Mouse (Mus musculus) kidney, embryonic 15.5 days (tissue): ENCODE results near the gene Fzr1. TPM values are rescaled to one million over a fixed set of nuclear protein-coding genes. Genes with fewer than 3 reads are reported as not detected.

Experiments used
- ATAC-seq: fragments of 200-750 bp; cut with Nextera tagmentation; replicated peaks from 2 replicates; pipeline ENCODE4 v1.8.0; 2017; ENCODE audit warnings: moderate TSS enrichment; ENCODE audit not compliant: low FRiP score
- H3K27ac ChIP-seq: fragments of 300-500 bp; sonication (generic); 2 replicates; pipeline ENCODE4 v1.5.1; 2015; ENCODE audit warnings: mild to moderate bottlenecking, inconsistent platforms
- H3K27me3 ChIP-seq: fragments of 300-500 bp; sonication (generic); 2 replicates; pipeline ENCODE4 v1.6.1; 2015; ENCODE audit warnings: inconsistent platforms
- H3K36me3 ChIP-seq: fragments of 300-500 bp; sonication (generic); 2 replicates; pipeline ENCODE4 v1.6.1; 2015; ENCODE audit warnings: inconsistent platforms
- H3K4me1 ChIP-seq: fragments of 300-500 bp; sonication (generic); 2 replicates; pipeline ENCODE4 v1.6.1; 2015; ENCODE audit warnings: inconsistent platforms
- H3K4me2 ChIP-seq: fragments of 300-500 bp; sonication (generic); 2 replicates; pipeline ENCODE4 v1.6.1; 2015; ENCODE audit warnings: moderate library complexity, mild to moderate bottlenecking, inconsistent platforms
- H3K4me3 ChIP-seq: fragments of 300-500 bp; sonication (generic); replicated peaks from 2 replicates; pipeline ENCODE4 v1.5.1; 2015; ENCODE audit warnings: mild to moderate bottlenecking, inconsistent platforms
- H3K9ac ChIP-seq: fragments of 300-500 bp; sonication (generic); 2 replicates; pipeline ENCODE4 v1.6.1; 2015; ENCODE audit warnings: mild to moderate bottlenecking, inconsistent platforms
- H3K9me3 ChIP-seq: fragments of 300-500 bp; sonication (generic); replicated peaks from 2 replicates; pipeline ENCODE4 v1.6.1; 2016; ENCODE audit warnings: inconsistent platforms
- WGBS: fragments of 180-500 bp; shearing (Covaris S2); methylation state at CpG from one replicate; pipeline ENCODE4 v1.1.7; 2015; ENCODE audit warnings: mixed read lengths; 5-methylcytosine and 5-hydroxymethylcytosine counted together
- polyA plus RNA-seq: library from polyadenylated mRNA; unstranded; fragments of >200 nt; fragmentation: Nextera tagmentation; extraction: Ambion mirVana; gene quantifications from 2 replicates; pipeline ENCODE4 v1.2.1, GENCODE M21; 2015

The Fzr1 gene
- polyA plus RNA-seq, 1 experiment from 2014 or later: 114 TPM

- H3K9ac ChIP-seq: no peak overlapping the region
- H3K27ac ChIP-seq: no peak overlapping the region
- ATAC-seq: no peak
- H3K9me3 ChIP-seq: no peaks in the 10 kb centered on the region
- H3K4me1 ChIP-seq: peaks cover 35% of the 10 kb centered on the region
- H3K36me3 ChIP-seq: 0 out of 2 replicates have a peak, but pooled peaks cover 7% of the 10 kb centered on the region
- WGBS: 35% methylated on average over 16 of the region's 16 CpGs
- peak overlapping the region; percentile 2; the same call in 1 of the 2 replicates for H3K4me2 ChIP-seq
- H3K4me3 ChIP-seq: no peak overlapping the region
- peaks cover 63% of the 10 kb centered on the region for H3K27me3 ChIP-seq
Measured at GRCm38 (mm10) chr10:81341333-81341949, 36.9 kb downstream of the Fzr1 start.

GRCm38 (mm10) chr10:81340551-81341332 lies 37.6 kb downstream of the Fzr1 start:
- WGBS: 40% methylated on average over 17 of the region's 17 CpGs
- Histone ChIP-seq H3K27ac (no peak overlapping the region), H3K4me3 (no peak overlapping the region), H3K9ac (no peak overlapping the region), H3K9me3 (no peaks in the 10 kb centered on the region), H3K4me2 (no peak overlapping the region; the same call in 1 of the 2 replicates), H3K36me3 (0 out of 2 replicates have a peak, but pooled peaks cover 4% of the 10 kb centered on the region), H3K4me1 (peaks cover 37% of the 10 kb centered on the region), H3K27me3 (peaks cover 63% of the 10 kb centered on the region)
- ATAC-seq: no peak

GRCm38 (mm10) chr10:81336558-81336957 lies 41.8 kb downstream of the Fzr1 start:
- 91% methylated on average over 4 of the region's 4 CpGs for WGBS
- ATAC-seq: no peak
- H3K4me2 ChIP-seq: no peak overlapping the region

GRCm38 (mm10) chr10:81335393-81336340 lies 42.6 kb downstream of the Fzr1 start:
- ATAC-seq: peak; percentile 63
- no peak overlapping the region for H3K9ac ChIP-seq
- H3K4me3 ChIP-seq: no peak overlapping the region
- 28% methylated on average over 19 of the region's 19 CpGs for WGBS
- peak overlapping the region; percentile 84 for H3K27ac ChIP-seq
- H3K4me1 ChIP-seq: peaks cover 45% of the 10 kb centered on the region
- H3K27me3 ChIP-seq: peaks cover 33% of the 10 kb centered on the region
- no peaks in the 10 kb centered on the region for H3K36me3 ChIP-seq
- no peaks in the 10 kb centered on the region for H3K9me3 ChIP-seq
- H3K4me2 ChIP-seq: peak overlapping the region; percentile 30; the same call in 1 of the 2 replicates

More at GRCm38 (mm10) chr10:81336558-81336957, 41.8 kb downstream of the Fzr1 start:
- no peaks in the 10 kb centered on the region for H3K9me3 ChIP-seq
- H3K36me3 ChIP-seq: no peaks in the 10 kb centered on the region
- peaks cover 51% of the 10 kb centered on the region for H3K4me1 ChIP-seq
- H3K27ac ChIP-seq: peak overlapping the region; percentile 84
- H3K27me3 ChIP-seq: peaks cover 42% of the 10 kb centered on the region
- H3K9ac ChIP-seq: no peak overlapping the region
- no peak overlapping the region for H3K4me3 ChIP-seq

- no peak for ATAC-seq
- Histone ChIP-seq H3K27ac (peak overlapping the region; percentile 83), H3K4me1 (peaks cover 53% of the 10 kb centered on the region), H3K4me2 (0 out of 2 replicates have a peak overlapping the region, but pooled peaks have one; percentile 30), H3K36me3 (no peaks in the 10 kb centered on the region), H3K4me3 (no peak overlapping the region), H3K27me3 (peaks cover 29% of the 10 kb centered on the region), H3K9ac (no peak overlapping the region), H3K9me3 (no peaks in the 10 kb centered on the region)
- 50% methylated on average over 11 of the region's 11 CpGs for WGBS
Measured at GRCm38 (mm10) chr10:81334324-81334723, 44.0 kb downstream of the Fzr1 start.

- H3K4me3 ChIP-seq: peak overlapping the region; percentile 27
- peaks cover 16% of the 10 kb centered on the region; the same call in 1 of the 2 replicates for H3K27me3 ChIP-seq
- H3K27ac ChIP-seq: no peak overlapping the region
- peak overlapping the region; percentile 21; the same call in 1 of the 2 replicates for H3K9ac ChIP-seq
- peaks cover under 1% of the 10 kb centered on the region for H3K36me3 ChIP-seq
- H3K4me2 ChIP-seq: peak overlapping the region; percentile 50
- H3K9me3 ChIP-seq: no peaks in the 10 kb centered on the region
- H3K4me1 ChIP-seq: peaks cover 66% of the 10 kb centered on the region
- 24% methylated on average over 29 of the region's 29 CpGs for WGBS
- no peak for ATAC-seq
Measured at GRCm38 (mm10) chr10:81332277-81332676, 46.0 kb downstream of the Fzr1 start.

- H3K4me3 ChIP-seq: peak overlapping the region; percentile 25
- peak overlapping the region; percentile 87 for H3K27ac ChIP-seq
- 64% methylated on average over 4 of the region's 4 CpGs for WGBS
- peaks cover 15% of the 10 kb centered on the region; the same call in 1 of the 2 replicates for H3K27me3 ChIP-seq
- H3K36me3 ChIP-seq: peaks cover 24% of the 10 kb centered on the region
- peak overlapping the region; percentile 49 for H3K4me2 ChIP-seq
- peak overlapping the region; percentile 11; the same call in 1 of the 2 replicates for H3K9ac ChIP-seq
- H3K9me3 ChIP-seq: no peaks in the 10 kb centered on the region
- H3K4me1 ChIP-seq: peaks cover 54% of the 10 kb centered on the region
- ATAC-seq: no peak
Measured at GRCm38 (mm10) chr10:81330007-81330406, 48.3 kb downstream of the Fzr1 start.

GRCm38 (mm10) chr10:81329194-81329975 lies 48.9 kb downstream of the Fzr1 start:
- Histone ChIP-seq H3K27ac (peak overlapping the region; percentile 87), H3K4me1 (peaks cover 47% of the 10 kb centered on the region)
- WGBS: 48% methylated on average over 10 of the region's 10 CpGs

GRCm38 (mm10) chr10:81328386-81328785 lies 49.9 kb downstream of the Fzr1 start, which contains the start of gene Tbxa2r:
TSS of gene Tbxa2r (plus strand) at chr10:81328731.
- ATAC-seq: peak; percentile 31; the same call in 1 of the 2 replicates
- peak within 1 kb of the TSS; percentile 25 for H3K4me3 ChIP-seq
- 9% methylated on average over 10 of the region's 10 CpGs for WGBS

More at GRCm38 (mm10) chr10:81329194-81329975, 48.9 kb downstream of the Fzr1 start:
- Histone ChIP-seq H3K4me3 (peak overlapping the region; percentile 25), H3K4me2 (peak overlapping the region; percentile 49), H3K9me3 (no peaks in the 10 kb centered on the region), H3K27me3 (peaks cover 15% of the 10 kb centered on the region; the same call in 1 of the 2 replicates), H3K36me3 (peaks cover 30% of the 10 kb centered on the region), H3K9ac (peak overlapping the region; percentile 11)
- ATAC-seq: peak; percentile 61

GRCm38 (mm10) chr10:81327959-81328358 lies 50.4 kb downstream of the Fzr1 start:
- ATAC-seq: no peak
- Histone ChIP-seq H3K9ac (0 out of 2 replicates have a peak overlapping the region, but pooled peaks have one; percentile 14), H3K9me3 (no peaks in the 10 kb centered on the region), H3K27ac (peak overlapping the region; percentile 87), H3K4me3 (0 out of 2 replicates have a peak overlapping the region, but pooled peaks have one; percentile 25), H3K27me3 (peaks cover 9% of the 10 kb centered on the region; the same call in 1 of the 2 replicates), H3K4me2 (peak overlapping the region; percentile 49), H3K36me3 (peaks cover 44% of the 10 kb centered on the region), H3K4me1 (peaks cover 50% of the 10 kb centered on the region)
- WGBS: 21% methylated on average over 2 of the region's 2 CpGs

More at GRCm38 (mm10) chr10:81328386-81328785, 49.9 kb downstream of the Fzr1 start, which contains the start of gene Tbxa2r:
- peak within 1 kb of the TSS; percentile 14 for H3K9ac ChIP-seq
- peaks cover 40% of the 10 kb centered on the region for H3K36me3 ChIP-seq
- no peaks in the 10 kb centered on the region for H3K9me3 ChIP-seq
- H3K4me2 ChIP-seq: peak within 1 kb of the TSS; percentile 49
- H3K27ac ChIP-seq: peak within 1 kb of the TSS; percentile 87
- H3K27me3 ChIP-seq: peaks cover 13% of the 10 kb centered on the region; the same call in 1 of the 2 replicates
- peaks cover 49% of the 10 kb centered on the region for H3K4me1 ChIP-seq
